Mouse (Mus musculus): ENCODE results near the gene Gm7073. TPM values are rescaled to one million over a fixed set of nuclear protein-coding genes. Genes with fewer than 3 reads are reported as not detected.
A peak's percentile ranks its signal among the peaks of the same experiment; 100 is the strongest.

Gm7073 gene
- total and polyA plus RNA-seq, 3 experiments = not detected

GRCm38 (mm10) chrX:60495308-60495707 lies 43.7 kb downstream of the Gm7073 start:
- H3K9me3 ChIP-seq (replicated peaks) = no peaks in the 10 kb centered on the region
- DNase-seq (ENCODE audit: low spot score) = no peak
- H3K27me3 ChIP-seq (ENCODE audit: insufficient read depth, low read length) = no peaks in the 10 kb centered on the region
- ATAC-seq (ENCODE audit: extremely low read depth, insufficient number of reproducible peaks, low FRiP score, poor library complexity, severe bottlenecking) = no peak
- H3K4me3 ChIP-seq (ENCODE audit: low read depth, low read length) = no peak overlapping the region
- H3K4me1 ChIP-seq (ENCODE audit: insufficient read depth, low read depth, low read length) = no peaks in the 10 kb centered on the region
- H3K36me3 ChIP-seq (replicated peaks) = no peaks in the 10 kb centered on the region
- TF ChIP-seq GATA1 (IDR thresholded peaks at IDR 0.05; ENCODE audit: borderline replicate concordance, low read length) (no peak), CTCF (IDR thresholded peaks at IDR 0.05; ENCODE audit: low read depth, low read length) (no peak), GATA2 (IDR thresholded peaks at IDR 0.05; ENCODE audit: borderline replicate concordance, low read depth, low read length) (no peak), TAL1 (conservative IDR thresholded peaks at IDR 0.05; ENCODE audit: low read depth, low read length) (no peak), POLR2AphosphoS5 (IDR thresholded peaks at IDR 0.05; ENCODE audit: insufficient replicate concordance, low read depth, low read length) (no peak)

- TF ChIP-seq TAL1 (conservative IDR thresholded peaks at IDR 0.05; ENCODE audit: low read depth, low read length) (no peak), POLR2AphosphoS5 (IDR thresholded peaks at IDR 0.05; ENCODE audit: insufficient replicate concordance, low read depth, low read length) (no peak), GATA1 (IDR thresholded peaks at IDR 0.05; ENCODE audit: borderline replicate concordance, low read length) (no peak), CTCF (IDR thresholded peaks at IDR 0.05; ENCODE audit: low read depth, low read length) (no peak), GATA2 (IDR thresholded peaks at IDR 0.05; ENCODE audit: borderline replicate concordance, low read depth, low read length) (no peak)
- Histone ChIP-seq H3K27me3 (ENCODE audit: insufficient read depth, low read length) (no peaks in the 10 kb centered on the region), H3K36me3 (replicated peaks) (no peaks in the 10 kb centered on the region), H3K9me3 (replicated peaks) (no peaks in the 10 kb centered on the region), H3K4me1 (ENCODE audit: insufficient read depth, low read depth, low read length) (no peaks in the 10 kb centered on the region), H3K4me3 (ENCODE audit: low read depth, low read length) (no peak overlapping the region)
- ATAC-seq (ENCODE audit: extremely low read depth, insufficient number of reproducible peaks, low FRiP score, poor library complexity, severe bottlenecking) = no peak
- DNase-seq (ENCODE audit: low spot score) = no peak
Observed at GRCm38 (mm10) chrX:60463786-60464185, 75.3 kb downstream of the Gm7073 start.

- ATAC-seq (ENCODE audit: extremely low read depth, insufficient number of reproducible peaks, low FRiP score, poor library complexity, severe bottlenecking) (no peak), DNase-seq (ENCODE audit: low spot score) (no peak)
- no peaks in the 10 kb centered on the region for H3K9me3 ChIP-seq (replicated peaks)
- H3K4me3 ChIP-seq (ENCODE audit: low read depth, low read length) = no peak overlapping the region
- no peaks in the 10 kb centered on the region for H3K4me1 ChIP-seq (ENCODE audit: insufficient read depth, low read depth, low read length)
- TF ChIP-seq TAL1 (conservative IDR thresholded peaks at IDR 0.05; ENCODE audit: low read depth, low read length) (no peak), GATA2 (IDR thresholded peaks at IDR 0.05; ENCODE audit: borderline replicate concordance, low read depth, low read length) (no peak), POLR2AphosphoS5 (IDR thresholded peaks at IDR 0.05; ENCODE audit: insufficient replicate concordance, low read depth, low read length) (no peak), CTCF (IDR thresholded peaks at IDR 0.05; ENCODE audit: low read depth, low read length) (no peak), GATA1 (IDR thresholded peaks at IDR 0.05; ENCODE audit: borderline replicate concordance, low read length) (no peak)
- no peaks in the 10 kb centered on the region for H3K36me3 ChIP-seq (replicated peaks)
- H3K27me3 ChIP-seq (ENCODE audit: insufficient read depth, low read length) = no peaks in the 10 kb centered on the region
Observed at GRCm38 (mm10) chrX:60414563-60415111, 124.4 kb downstream of the Gm7073 start.

GRCm38 (mm10) chrX:60405681-60406080 lies 133.4 kb downstream of the Gm7073 start:
- Histone ChIP-seq H3K9me3 (replicated peaks) (no peaks in the 10 kb centered on the region), H3K4me3 (ENCODE audit: low read depth, low read length) (no peak overlapping the region), H3K4me1 (ENCODE audit: insufficient read depth, low read depth, low read length) (peaks cover 2% of the 10 kb centered on the region; the same call in 1 of the 2 replicates), H3K27me3 (ENCODE audit: insufficient read depth, low read length) (no peaks in the 10 kb centered on the region), H3K36me3 (replicated peaks) (no peaks in the 10 kb centered on the region)
- no peak for TF ChIP-seq GATA1 (IDR thresholded peaks at IDR 0.05; ENCODE audit: borderline replicate concordance, low read length)
- no peak for TF ChIP-seq GATA2 (IDR thresholded peaks at IDR 0.05; ENCODE audit: borderline replicate concordance, low read depth, low read length)
- no peak for DNase-seq (ENCODE audit: low spot score)
- ATAC-seq (ENCODE audit: extremely low read depth, insufficient number of reproducible peaks, low FRiP score, poor library complexity, severe bottlenecking) = no peak

- DNase-seq (ENCODE audit: low spot score) (peak; percentile 47), ATAC-seq (ENCODE audit: extremely low read depth, insufficient number of reproducible peaks, low FRiP score, poor library complexity, severe bottlenecking) (peak; percentile 96)
- peaks cover 2% of the 10 kb centered on the region; the same call in 1 of the 2 replicates for H3K4me1 ChIP-seq (ENCODE audit: insufficient read depth, low read depth, low read length)
- TF ChIP-seq CTCF (IDR thresholded peaks at IDR 0.05; ENCODE audit: low read depth, low read length) (no peak), POLR2AphosphoS5 (IDR thresholded peaks at IDR 0.05; ENCODE audit: insufficient replicate concordance, low read depth, low read length) (no peak), GATA1 (IDR thresholded peaks at IDR 0.05; ENCODE audit: borderline replicate concordance, low read length) (no peak), GATA2 (IDR thresholded peaks at IDR 0.05; ENCODE audit: borderline replicate concordance, low read depth, low read length) (no peak), TAL1 (conservative IDR thresholded peaks at IDR 0.05; ENCODE audit: low read depth, low read length) (no peak)
- H3K27me3 ChIP-seq (ENCODE audit: insufficient read depth, low read length) = no peaks in the 10 kb centered on the region
- H3K9me3 ChIP-seq (replicated peaks) = no peaks in the 10 kb centered on the region
- H3K4me3 ChIP-seq (ENCODE audit: low read depth, low read length) = peak overlapping the region; percentile 76
- H3K36me3 ChIP-seq (replicated peaks) = no peaks in the 10 kb centered on the region
Observed at GRCm38 (mm10) chrX:60404668-60405044, 134.4 kb downstream of the Gm7073 start.

- DNase-seq (ENCODE audit: low spot score) = peak; percentile 58
- Histone ChIP-seq H3K4me3 (ENCODE audit: low read depth, low read length) (peak overlapping the region; percentile 80), H3K9me3 (replicated peaks) (no peaks in the 10 kb centered on the region), H3K36me3 (replicated peaks) (no peaks in the 10 kb centered on the region), H3K4me1 (ENCODE audit: insufficient read depth, low read depth, low read length) (peaks cover 2% of the 10 kb centered on the region; the same call in 1 of the 2 replicates), H3K27me3 (ENCODE audit: insufficient read depth, low read length) (no peaks in the 10 kb centered on the region)
- 0 out of 2 replicates have a peak, but pooled peaks have one; percentile 24 for ATAC-seq (ENCODE audit: extremely low read depth, insufficient number of reproducible peaks, low FRiP score, poor library complexity, severe bottlenecking)
- TF ChIP-seq GATA1 (IDR thresholded peaks at IDR 0.05; ENCODE audit: borderline replicate concordance, low read length) (no peak), TAL1 (conservative IDR thresholded peaks at IDR 0.05; ENCODE audit: low read depth, low read length) (no peak), CTCF (IDR thresholded peaks at IDR 0.05; ENCODE audit: low read depth, low read length) (no peak), POLR2AphosphoS5 (IDR thresholded peaks at IDR 0.05; ENCODE audit: insufficient replicate concordance, low read depth, low read length) (no peak), GATA2 (IDR thresholded peaks at IDR 0.05; ENCODE audit: borderline replicate concordance, low read depth, low read length) (no peak)
Observed at GRCm38 (mm10) chrX:60403764-60404667, 135.0 kb downstream of the Gm7073 start.
